Mouse (Mus musculus) liver, adult 2 months (tissue): ENCODE data around the gene Rmnd5b.

ENCODE experiments used
- CTCF ChIP-seq: fragments of 200-500 bp; IDR thresholded peaks from 2 replicates; pipeline ENCODE4 v1.5.1; 2011; ENCODE audit warnings: low read depth, low read length, control low read depth
- POLR2A ChIP-seq: fragments of 200-500 bp; IDR thresholded peaks from 2 replicates; pipeline ENCODE4 v1.6.1; 2011; ENCODE audit warnings: low read length, control low read depth; ENCODE audit not compliant: insufficient read depth; ENCODE audit errors: extremely low read depth

DNA sequence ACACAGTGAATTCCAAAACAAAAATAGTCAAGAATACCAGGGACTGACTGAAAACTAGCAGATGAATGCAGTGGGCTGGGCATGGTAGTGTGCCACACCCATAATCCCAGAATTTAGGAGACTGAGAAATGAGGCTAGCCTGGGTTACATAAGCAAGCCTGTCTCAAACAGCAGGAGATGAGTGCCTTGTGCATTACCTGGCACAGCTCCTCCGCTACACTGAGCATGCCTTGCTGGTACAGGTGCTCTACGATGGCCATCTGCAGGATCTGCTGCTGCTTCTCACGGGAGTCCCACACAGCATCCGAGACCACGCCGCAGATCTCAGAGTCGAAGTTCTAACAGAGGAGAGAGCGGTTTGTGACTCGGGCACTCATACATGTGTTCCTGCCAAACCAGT lies 8.3 kb downstream of the Rmnd5b start:
- TF ChIP-seq CTCF: no peak
- TF ChIP-seq POLR2A: no peak
